Mouse (Mus musculus) bone marrow macrophage, adult 2 months (primary cell): ENCODE results near the gene Zfp384. TPM values are rescaled to one million over a fixed set of nuclear protein-coding genes. Genes with fewer than 3 reads are reported as not detected.

Source experiments
- H3K27ac ChIP-seq: 2 replicates; pipeline ENCODE4 v1.5.1; 2012; ENCODE audit warnings: low read depth, low read length; ENCODE audit not compliant: insufficient read depth
- H3K4me1 ChIP-seq: 2 replicates; pipeline ENCODE4 v1.6.1; 2012; ENCODE audit warnings: low read length; ENCODE audit not compliant: control insufficient read depth, insufficient read depth
- H3K4me3 ChIP-seq: 2 replicates; pipeline ENCODE4 v1.5.1; 2012; ENCODE audit warnings: mild to moderate bottlenecking, low read length, moderate library complexity; ENCODE audit not compliant: insufficient read depth
- CTCF ChIP-seq: IDR thresholded peaks from 2 replicates; pipeline ENCODE4 v1.5.1; 2012; ENCODE audit warnings: low read depth, mild to moderate bottlenecking, low read length, moderate library complexity
- POLR2A ChIP-seq: IDR thresholded peaks from 2 replicates; pipeline ENCODE4 v1.6.1; 2012; ENCODE audit warnings: mild to moderate bottlenecking, low read depth, low read length, borderline replicate concordance
- polyA plus RNA-seq: library from polyadenylated mRNA; stranded (reverse); fragments of >200 nt; gene quantifications from 2 replicates; pipeline ENCODE4 v1.2.4, GENCODE M21; 2012; ENCODE audit not compliant: missing spikeins, insufficient read depth, insufficient read length

Gene Zfp384
- polyA plus RNA-seq, 1 experiment = 82.7 TPM

- peak overlapping the region; percentile 12; the same call in 1 of the 2 replicates for H3K4me3 ChIP-seq
- peaks cover 27% of the 10 kb centered on the region for H3K4me1 ChIP-seq
- TF ChIP-seq POLR2A (no peak), CTCF (no peak)
- no peak overlapping the region for H3K27ac ChIP-seq
Measured at GRCm38 (mm10) chr6:125073825-125074224, 64.9 kb downstream of the Zfp384 start.

GRCm38 (mm10) chr6:125081394-125081793 lies 72.4 kb downstream of the Zfp384 start:
- no peak overlapping the region for H3K4me3 ChIP-seq
- H3K4me1 ChIP-seq = peaks cover 22% of the 10 kb centered on the region

GRCm38 (mm10) chr6:125081797-125082560 lies 73.0 kb downstream of the Zfp384 start:
- TF ChIP-seq CTCF = no peak; the same call in 1 of the 2 replicates
- TF ChIP-seq POLR2A = no peak
- Histone ChIP-seq H3K27ac (peak overlapping the region; percentile 32; the same call in 1 of the 2 replicates), H3K4me1 (peaks cover 22% of the 10 kb centered on the region), H3K4me3 (no peak overlapping the region)

More at GRCm38 (mm10) chr6:125081394-125081793, 72.4 kb downstream of the Zfp384 start:
- TF ChIP-seq CTCF (no peak), POLR2A (no peak)
- H3K27ac ChIP-seq = no peak overlapping the region

DNA sequence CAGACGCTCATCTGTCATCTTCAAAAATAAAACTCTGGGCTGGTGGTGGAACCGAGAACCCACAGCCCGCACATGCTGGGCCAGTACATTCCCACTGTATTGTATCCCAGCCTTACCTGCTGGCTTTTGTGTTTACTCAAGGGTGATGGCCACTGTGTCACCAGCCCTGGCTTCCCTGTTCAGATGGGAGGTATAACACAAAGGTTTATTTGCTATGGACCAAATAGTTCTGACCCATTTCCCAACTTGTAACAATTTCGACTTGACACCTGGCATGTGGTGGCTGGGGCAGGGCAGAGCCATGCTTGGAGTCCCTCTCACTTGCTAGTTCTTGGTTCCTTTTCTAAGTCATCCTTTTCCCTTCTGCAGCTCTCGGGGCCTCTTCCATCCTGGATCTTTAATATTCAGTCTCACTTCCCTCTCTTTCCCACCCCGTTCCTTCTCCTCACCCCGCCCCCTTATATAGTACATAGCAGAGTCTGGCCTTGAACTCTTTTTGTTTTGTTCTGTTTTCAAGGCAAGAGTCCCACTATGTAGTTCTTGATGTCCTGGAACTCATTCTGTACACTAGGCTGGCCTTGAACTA lies 73.9 kb downstream of the Zfp384 start:
- TF ChIP-seq POLR2A (no peak), CTCF (no peak)
- H3K27ac ChIP-seq = peak overlapping the region; percentile 35
- no peak overlapping the region for H3K4me3 ChIP-seq
- peaks cover 22% of the 10 kb centered on the region for H3K4me1 ChIP-seq

DNA sequence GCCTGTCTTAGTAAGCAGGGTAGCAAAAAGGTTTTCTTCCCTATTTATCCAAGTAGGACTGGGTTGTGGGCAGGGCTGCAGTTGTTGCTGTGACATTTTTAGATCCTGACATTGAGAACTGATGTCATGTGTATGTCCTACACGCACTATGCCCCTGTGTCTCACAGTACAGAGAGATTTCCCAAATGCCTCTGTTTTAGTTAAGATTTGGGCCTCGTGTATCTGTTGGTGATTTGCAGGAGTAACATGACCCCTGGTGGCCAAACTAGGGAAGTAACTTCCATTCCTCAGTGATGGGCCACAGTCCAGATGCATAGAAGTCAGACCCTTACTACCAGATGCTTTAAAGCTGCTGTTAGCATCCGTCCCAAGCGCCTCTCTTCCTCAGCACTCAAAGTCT lies 75.5 kb downstream of the Zfp384 start:
- no peak overlapping the region for H3K4me3 ChIP-seq
- H3K4me1 ChIP-seq = peaks cover 28% of the 10 kb centered on the region
- peak overlapping the region; percentile 59; the same call in 1 of the 2 replicates for H3K27ac ChIP-seq
- TF ChIP-seq CTCF = no peak
- no peak for TF ChIP-seq POLR2A

Other genes starting within 250 kb of the Zfp384 start
- gene Eno2, start 239.5 kb upstream of the Zfp384 start, polyA plus RNA-seq = 1.4 and 2.6 TPM in 2 replicates
- not detected in 2 replicates for gene Lrrc23, start 229.4 kb upstream of the Zfp384 start, polyA plus RNA-seq
- 31.4 and 43.6 TPM in 2 replicates for gene Spsb2, start 200.5 kb upstream of the Zfp384 start, polyA plus RNA-seq
- gene Tpi1, start 194.8 kb upstream of the Zfp384 start, polyA plus RNA-seq = 224 and 232 TPM in 2 replicates
- gene Usp5, start 179.7 kb upstream of the Zfp384 start, polyA plus RNA-seq = 62.3 and 65.0 TPM in 2 replicates
- 70.1 and 76.5 TPM in 2 replicates for gene Cdca3, start 179.6 kb upstream of the Zfp384 start, polyA plus RNA-seq
- gene Gnb3, start 168.9 kb upstream of the Zfp384 start, polyA plus RNA-seq = not detected in 2 replicates
- gene P3h3, start 151.4 kb upstream of the Zfp384 start, polyA plus RNA-seq = 12.1 and 12.9 TPM in 2 replicates
- gene Gpr162, start 145.2 kb upstream of the Zfp384 start, polyA plus RNA-seq = 43.3 and 52.6 TPM in 2 replicates
- gene Cd4, start 120.9 kb upstream of the Zfp384 start, polyA plus RNA-seq = 20.6 and 23.4 TPM in 2 replicates
- 0.44 TPM in 1 of 2 replicates, not detected in the other for gene Lag3, start 97.4 kb upstream of the Zfp384 start, polyA plus RNA-seq
- 820 and 821 TPM in 2 replicates for gene Ptms, start 89.0 kb upstream of the Zfp384 start, polyA plus RNA-seq
- gene Mlf2, start 77.8 kb upstream of the Zfp384 start, polyA plus RNA-seq = 186 and 188 TPM in 2 replicates
- 49.3 and 58.7 TPM in 2 replicates for gene Cops7a, start 43.6 kb upstream of the Zfp384 start, polyA plus RNA-seq
- 5.5 and 7.2 TPM in 2 replicates for gene Pianp, start 12.5 kb upstream of the Zfp384 start, polyA plus RNA-seq
- 110 and 113 TPM in 2 replicates for gene Ing4, start 30.6 kb downstream of the Zfp384 start, polyA plus RNA-seq
- 28.7 and 29.3 TPM in 2 replicates for gene Acrbp, start 40.5 kb downstream of the Zfp384 start, polyA plus RNA-seq
- 33.2 and 43.3 TPM in 2 replicates for gene Lpar5, start 58.8 kb downstream of the Zfp384 start, polyA plus RNA-seq
- 122 and 144 TPM in 2 replicates for gene Chd4, start 86.8 kb downstream of the Zfp384 start, polyA plus RNA-seq
- 10.7 and 11.4 TPM in 2 replicates for gene Nop2, start 122.8 kb downstream of the Zfp384 start, polyA plus RNA-seq
- 51.8 and 57.0 TPM in 2 replicates for gene Iffo1, start 136.1 kb downstream of the Zfp384 start, polyA plus RNA-seq
- 229 and 264 TPM in 2 replicates for gene Gapdh, start 157.3 kb downstream of the Zfp384 start, polyA plus RNA-seq
- gene Ncapd2, start 182.6 kb downstream of the Zfp384 start, polyA plus RNA-seq = 83.1 and 85.5 TPM in 2 replicates
- 68.6 and 82.0 TPM in 2 replicates for gene Mrpl51, start 182.7 kb downstream of the Zfp384 start, polyA plus RNA-seq
- 15.0 and 15.1 TPM in 2 replicates for gene Vamp1, start 206.4 kb downstream of the Zfp384 start, polyA plus RNA-seq
- 14.5 and 16.2 TPM in 2 replicates for gene Tapbpl, start 222.7 kb downstream of the Zfp384 start, polyA plus RNA-seq
- gene Cd27, start 227.9 kb downstream of the Zfp384 start, polyA plus RNA-seq = not detected in 2 replicates